Mouse (Mus musculus) gastrocnemius, adult 2 months (tissue): ENCODE results near the gene Hey2. TPM values are rescaled to one million over a fixed set of nuclear protein-coding genes. Genes with fewer than 3 reads are reported as not detected.
A peak's percentile ranks its signal among the peaks of the same experiment; 100 is the strongest.

ENCODE experiments used
- DNase-seq: peaks from one replicate; pipeline ENCODE4 v3.0.0; 2022
- H3K27ac ChIP-seq: fragments of 200-600 bp; 2 replicates; pipeline ENCODE4 v1.8.1; 2022; ENCODE audit warnings: mild to moderate bottlenecking
- H3K4me3 ChIP-seq: fragments of 200-600 bp; 2 replicates; pipeline ENCODE4 v1.8.1; 2022; ENCODE audit warnings: mild to moderate bottlenecking, moderate library complexity
- CTCF ChIP-seq: fragments of 200-600 bp; IDR thresholded peaks from 2 replicates; pipeline ENCODE4 v1.8.1; 2022; ENCODE audit warnings: antibody characterized with exemption, mild to moderate bottlenecking, moderate library complexity
- intact Hi-C: fragments of 180-260 bp; cut with DNase I; formaldehyde crosslinking; loops from one replicate; pipeline ENCODE4 v1.15.1; 2025
- total RNA-seq, 2 experiments: library from RNA; stranded (reverse); gene quantifications; 2 replicates each; pipeline ENCODE4 v1.2.3; 2021

Gene Hey2
- total RNA-seq, 2 experiments from 2014 or later = 0.42 to 0.51 TPM

- H3K27ac ChIP-seq = peak overlapping the region; percentile 63
- H3K4me3 ChIP-seq = peak overlapping the region; percentile 78
- DNase-seq = peak; percentile 52
- TF ChIP-seq CTCF = no peak
- intact Hi-C loops = loop anchor here (5.0 kb wide), 2 partner anchors 193 to 208 kb away; partner anchors contain the start of gene Trmt11
These were observed 32.2 kb downstream of the Hey2 start for GRCm38 (mm10) chr10:30810247-30810966.

GRCm38 (mm10) chr10:30803587-30804253 lies 38.9 kb downstream of the Hey2 start:
- no peak for TF ChIP-seq CTCF
- no peak for DNase-seq
- intact Hi-C loops = no loop called here
- peak overlapping the region; percentile 91 for H3K27ac ChIP-seq
- H3K4me3 ChIP-seq = peak overlapping the region; percentile 91

DNA sequence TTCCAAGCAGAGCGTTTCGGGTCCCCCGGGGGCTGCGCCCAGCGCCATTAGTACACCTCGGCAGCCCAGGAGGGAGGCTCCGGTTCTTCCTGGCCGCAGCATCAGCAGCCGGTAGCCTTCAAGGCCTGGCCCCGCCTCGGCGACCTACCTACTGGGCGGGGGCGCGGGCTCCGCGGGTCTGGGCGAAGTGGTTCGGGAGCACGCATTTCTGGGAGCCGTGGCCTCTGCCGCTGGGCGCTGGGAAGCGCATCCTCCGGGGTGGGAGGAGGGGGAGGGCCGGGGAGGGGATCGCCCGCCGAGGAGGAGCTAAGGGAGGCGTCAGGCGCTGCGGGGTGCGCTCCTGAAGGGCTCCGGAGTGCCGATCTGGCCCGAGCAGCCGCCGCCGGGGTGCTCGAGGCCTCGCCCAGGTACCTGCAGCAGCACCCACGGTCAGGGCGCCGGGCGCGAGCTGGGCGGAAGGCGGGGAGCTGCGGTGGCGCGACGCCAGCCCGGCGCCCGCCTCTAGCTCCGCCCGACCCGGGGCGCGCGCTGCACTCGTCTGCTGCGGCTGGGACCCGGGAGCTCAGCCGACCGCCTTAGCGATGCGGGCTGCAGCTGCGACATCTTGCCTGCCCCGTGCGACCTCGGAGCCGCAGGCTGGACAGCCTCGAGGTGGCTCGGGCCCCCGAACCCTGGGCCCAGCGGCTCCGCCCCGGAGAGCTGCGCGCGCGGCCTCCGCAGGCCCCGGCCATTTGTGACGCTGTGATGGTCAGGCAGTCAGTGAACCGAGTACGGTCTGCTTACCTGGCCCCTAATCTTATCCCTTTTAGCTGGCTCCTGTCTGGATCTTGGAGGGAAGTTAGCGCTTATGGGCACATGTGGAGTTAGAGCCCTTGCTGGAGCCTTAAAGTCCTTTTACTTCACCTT lies 39.7 kb downstream of the Hey2 start, which contains the start of gene Ncoa7:
Gene Ncoa7 (minus strand): TSS at position 646 of the 906 bp plus-strand sequence.
- DNase-seq = peak; percentile 84
- peak within 1 kb of the TSS; percentile 91 for H3K4me3 ChIP-seq
- intact Hi-C loops = no loop called here
- peak within 1 kb of the TSS; percentile 91 for H3K27ac ChIP-seq
- TF ChIP-seq CTCF = no peak

DNA sequence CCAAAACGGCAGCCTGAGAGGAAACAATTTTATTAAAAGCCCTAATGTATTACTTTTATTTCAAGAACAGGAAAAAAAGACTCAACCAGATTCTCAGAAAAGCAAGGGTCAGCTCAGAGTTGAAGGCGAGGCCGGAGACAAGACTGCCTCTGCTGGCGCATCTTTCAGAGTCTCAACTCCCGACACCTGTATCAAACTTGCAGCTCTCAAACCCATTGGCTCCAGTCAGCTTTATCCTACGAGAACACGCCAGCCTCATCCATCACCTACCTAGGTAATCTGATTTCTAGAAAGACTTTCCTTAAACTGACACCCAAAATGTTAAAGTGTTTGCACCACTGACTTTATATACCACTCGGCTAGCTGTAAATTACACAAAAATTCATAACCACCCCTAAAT lies 40.6 kb downstream of the Hey2 start:
- peak overlapping the region; percentile 91 for H3K27ac ChIP-seq
- intact Hi-C loops = no loop called here
- no peak for TF ChIP-seq CTCF
- no peak for DNase-seq
- peak overlapping the region; percentile 91 for H3K4me3 ChIP-seq

- DNase-seq = no peak
- Histone ChIP-seq H3K27ac (no peak overlapping the region), H3K4me3 (no peak overlapping the region)
- no peak for TF ChIP-seq CTCF
- intact Hi-C loops = no loop called here
These were observed 42.7 kb downstream of the Hey2 start for GRCm38 (mm10) chr10:30799713-30800450.

DNA sequence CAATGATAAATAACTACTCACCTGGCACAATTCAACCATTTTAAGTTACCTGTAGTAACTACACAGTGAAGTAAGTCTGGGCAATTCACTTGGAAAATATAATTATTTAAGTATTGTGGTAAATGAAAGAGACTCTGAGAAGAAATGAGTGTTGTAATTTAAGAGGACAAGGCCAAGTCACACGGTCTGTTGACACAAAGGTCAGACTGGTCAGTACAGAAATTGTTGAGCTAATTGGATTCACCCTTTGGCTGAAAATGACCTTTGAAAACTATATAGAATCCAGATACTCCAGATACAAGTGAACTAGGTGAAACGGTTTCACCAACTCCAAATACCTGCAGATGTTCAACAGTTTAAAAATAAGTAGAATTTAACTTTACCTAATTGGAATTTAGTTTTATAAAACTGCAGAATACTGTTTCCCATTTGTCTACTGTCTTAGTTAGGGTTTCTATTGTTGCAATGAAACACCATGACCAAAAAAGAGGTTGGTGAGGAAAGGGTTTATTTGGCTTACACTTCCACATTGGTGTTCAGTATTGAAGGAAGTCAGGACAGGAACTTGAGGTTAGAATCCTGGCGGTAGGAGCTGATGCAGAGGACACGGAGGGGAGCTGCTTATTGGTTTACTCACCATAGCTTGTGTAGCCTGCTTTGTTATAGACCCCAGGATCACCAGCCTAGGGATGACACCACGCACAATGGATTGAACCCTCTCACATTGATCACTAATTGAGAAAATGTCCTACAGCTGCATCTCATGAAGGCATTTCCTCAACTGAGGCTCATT lies 45.9 kb downstream of the Hey2 start:
- intact Hi-C loops = no loop called here
- Histone ChIP-seq H3K4me3 (no peak overlapping the region), H3K27ac (no peak overlapping the region)
- no peak for TF ChIP-seq CTCF
- DNase-seq = no peak

- Histone ChIP-seq H3K27ac (no peak overlapping the region), H3K4me3 (no peak overlapping the region)
- intact Hi-C loops = no loop called here
- no peak for TF ChIP-seq CTCF
- DNase-seq = no peak
These were observed 51.6 kb downstream of the Hey2 start for GRCm38 (mm10) chr10:30791016-30791415.

DNA sequence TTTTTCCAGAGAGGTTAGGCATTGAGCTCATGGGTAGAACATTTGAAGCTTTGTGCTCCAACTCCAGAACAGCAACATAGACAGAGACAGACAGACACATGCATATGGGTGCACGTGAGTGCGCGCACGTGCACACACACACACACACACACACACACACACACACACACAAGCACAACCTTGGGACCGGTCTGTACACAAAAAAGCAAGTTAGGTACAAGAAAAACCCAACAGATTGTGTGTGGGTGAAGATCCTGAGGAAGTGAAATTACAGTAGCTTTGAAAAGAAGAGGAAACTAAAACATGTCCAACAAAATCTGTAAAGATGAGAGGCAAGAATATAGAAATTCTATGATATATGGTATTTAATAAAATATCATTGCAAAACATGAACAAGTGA lies 53.1 kb downstream of the Hey2 start:
- TF ChIP-seq CTCF = no peak
- H3K4me3 ChIP-seq = no peak overlapping the region
- no peak for DNase-seq
- no peak overlapping the region for H3K27ac ChIP-seq
- intact Hi-C loops = no loop called here

DNA sequence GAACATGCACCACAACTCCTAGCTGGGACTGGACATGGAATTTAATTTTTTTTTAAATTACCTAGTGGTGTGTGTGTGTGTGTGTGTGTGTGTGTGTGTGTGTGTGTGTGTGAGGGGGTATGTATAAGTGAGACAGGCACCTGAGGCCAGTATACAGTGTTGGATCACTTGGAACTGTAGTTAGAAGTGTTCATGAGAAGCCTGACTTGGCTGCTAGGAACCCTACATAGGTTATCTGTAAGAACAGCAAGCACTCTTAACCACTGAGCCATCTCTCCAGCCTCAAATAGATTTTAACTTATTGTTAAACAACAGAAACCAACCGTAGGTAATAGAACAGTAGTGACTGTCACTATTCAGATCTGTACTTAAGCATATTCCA lies 54.3 kb downstream of the Hey2 start:
- no peak for TF ChIP-seq CTCF
- Histone ChIP-seq H3K4me3 (no peak overlapping the region), H3K27ac (no peak overlapping the region)
- DNase-seq = no peak
- intact Hi-C loops = no loop called here

DNA sequence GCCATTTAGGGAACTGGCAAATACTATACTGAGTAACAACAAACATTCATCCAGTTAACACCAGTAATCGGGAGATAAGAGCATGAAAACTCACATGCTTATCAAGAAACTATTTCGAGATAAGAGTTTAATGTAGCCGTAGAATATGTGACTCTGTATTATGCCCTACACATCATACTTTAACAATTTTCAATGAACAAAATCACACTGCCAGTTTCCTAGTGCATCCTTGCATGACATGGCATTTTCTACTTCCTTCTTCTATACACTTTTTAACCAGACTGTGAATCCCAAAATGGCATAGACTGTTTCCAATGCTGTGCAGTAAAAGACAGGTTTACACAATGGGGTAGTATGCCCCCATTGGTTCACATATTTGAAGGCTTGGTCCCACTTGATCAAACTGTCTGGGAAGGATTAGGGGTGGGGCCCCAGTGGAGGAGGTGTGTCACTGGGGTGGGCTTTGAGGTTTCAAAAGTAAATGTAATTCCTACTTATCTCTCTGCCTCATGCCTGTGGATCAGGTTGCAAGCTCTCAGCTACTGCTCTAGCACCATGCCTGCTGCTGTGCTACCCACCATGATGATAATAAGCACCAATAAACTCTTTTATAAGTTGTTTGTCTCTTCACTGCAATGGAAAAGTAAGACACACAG lies 54.8 kb downstream of the Hey2 start:
- TF ChIP-seq CTCF = no peak
- intact Hi-C loops = no loop called here
- Histone ChIP-seq H3K27ac (no peak overlapping the region), H3K4me3 (no peak overlapping the region)
- DNase-seq = no peak
